Mouse (Mus musculus): Measurements from ENCODE around the gene 4931417E11Rik. TPM values are rescaled to one million over a fixed set of nuclear protein-coding genes. Genes with fewer than 3 reads are reported as not detected.

4931417E11Rik gene
- not detected in 3 replicates for total RNA-seq (2017)

DNA sequence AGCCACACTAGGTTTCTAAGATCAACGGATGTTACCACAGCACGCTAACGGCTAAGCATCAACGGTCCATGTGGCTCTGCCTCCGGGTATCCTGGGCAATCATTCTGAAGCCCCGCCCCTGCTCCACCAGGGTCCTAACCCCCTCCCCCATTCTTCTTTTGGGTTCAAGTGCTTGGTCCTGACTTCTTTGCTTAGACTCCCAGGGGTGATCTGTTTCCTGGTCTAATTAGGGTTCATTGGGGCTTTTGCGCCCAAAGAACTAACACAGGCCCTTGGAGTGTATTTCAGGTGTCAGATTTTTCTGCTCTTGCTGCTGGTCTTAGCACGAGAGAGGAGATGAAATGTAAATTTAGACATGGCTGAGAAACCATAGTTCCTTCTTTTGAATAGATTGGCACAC, at the start of gene 4931417E11Rik:
TSS of gene 4931417E11Rik (minus strand) at position 101 of the 400 bp plus-strand sequence.
- ATAC-seq (replicated peaks; ENCODE audit: insufficient number of reproducible peaks, low FRiP score, low TSS enrichment, poor library complexity, severe bottlenecking), result no peak

DNA sequence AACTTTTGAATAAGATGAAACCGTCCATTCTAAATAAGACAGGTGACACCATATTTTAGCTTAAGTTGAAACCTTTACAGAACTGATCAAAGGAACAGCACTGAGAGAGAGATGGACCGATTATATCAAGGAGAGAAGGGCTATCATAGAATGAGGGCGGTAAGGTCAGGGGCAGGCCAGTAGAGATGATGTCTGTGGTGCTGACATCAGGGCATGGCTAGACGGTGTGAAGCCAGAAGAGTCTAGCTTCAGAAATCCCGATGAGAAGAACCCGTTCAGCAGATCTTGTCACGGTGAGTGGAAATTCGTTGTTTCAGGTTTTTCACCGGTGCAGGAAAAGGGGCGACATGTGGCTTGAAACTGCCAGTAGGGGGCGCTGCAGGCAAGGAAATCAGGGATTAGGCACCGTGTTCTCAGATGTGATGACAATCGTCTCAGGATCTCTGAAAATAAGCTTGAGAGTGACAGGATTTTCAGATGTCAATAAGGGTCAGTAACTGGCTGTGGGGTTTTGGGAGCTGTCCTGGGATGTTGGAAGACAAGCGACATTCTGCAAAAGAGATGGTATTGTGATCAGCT, 48.4 kb upstream of the 4931417E11Rik start:
- ATAC-seq (replicated peaks; ENCODE audit: insufficient number of reproducible peaks, low FRiP score, low TSS enrichment, poor library complexity, severe bottlenecking), result no peak

DNA sequence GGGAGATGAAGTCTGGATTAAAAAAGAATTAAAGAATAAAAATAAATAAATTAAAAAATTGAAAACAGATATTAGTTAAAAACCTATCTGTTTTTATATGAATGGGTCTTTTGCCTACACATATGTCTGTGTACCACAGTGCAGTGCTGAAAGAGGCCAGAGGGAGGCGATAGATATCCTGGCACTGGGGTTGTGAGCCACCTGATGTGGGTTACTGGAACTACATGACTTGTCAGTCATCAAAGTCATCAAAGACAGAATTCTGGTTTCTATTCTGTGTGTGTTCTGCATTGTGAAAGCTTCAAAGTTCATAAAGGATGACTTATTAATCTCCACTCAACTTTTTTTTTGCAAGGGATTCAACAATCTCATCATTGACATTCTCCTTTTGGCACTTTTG, 43.4 kb upstream of the 4931417E11Rik start:
- ATAC-seq (replicated peaks; ENCODE audit: insufficient number of reproducible peaks, low FRiP score, low TSS enrichment, poor library complexity, severe bottlenecking), result no peak

DNA sequence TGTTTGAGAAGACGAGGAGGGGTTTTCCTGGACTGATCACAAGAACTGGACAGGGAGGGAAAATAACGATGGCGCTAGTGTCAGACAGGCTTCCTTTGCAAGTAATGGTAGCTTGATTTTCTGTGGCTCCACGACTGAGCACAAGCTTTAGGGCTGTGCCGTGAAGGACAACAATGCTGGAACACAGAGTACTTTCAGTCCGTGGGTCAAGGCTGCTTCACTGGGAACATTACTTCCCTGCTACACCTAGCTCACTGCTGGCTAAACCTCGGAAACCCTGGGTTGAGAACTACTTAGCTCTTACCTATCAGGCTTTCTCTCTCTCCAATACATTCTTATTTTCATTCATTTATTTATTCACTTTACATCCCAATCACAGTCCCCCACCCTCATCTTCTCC, 30.2 kb upstream of the 4931417E11Rik start:
- no peak for ATAC-seq (replicated peaks; ENCODE audit: insufficient number of reproducible peaks, low FRiP score, low TSS enrichment, poor library complexity, severe bottlenecking)

- ATAC-seq (replicated peaks; ENCODE audit: insufficient number of reproducible peaks, low FRiP score, low TSS enrichment, poor library complexity, severe bottlenecking), result no peak
Measured at GRCm38 (mm10) chr6:73497321-73497720, 27.9 kb upstream of the 4931417E11Rik start.

GRCm38 (mm10) chr6:73490524-73490923, 21.1 kb upstream of the 4931417E11Rik start:
- no peak for ATAC-seq (replicated peaks; ENCODE audit: insufficient number of reproducible peaks, low FRiP score, low TSS enrichment, poor library complexity, severe bottlenecking)

GRCm38 (mm10) chr6:73485616-73486015, 16.1 kb upstream of the 4931417E11Rik start:
- no peak for ATAC-seq (replicated peaks; ENCODE audit: insufficient number of reproducible peaks, low FRiP score, low TSS enrichment, poor library complexity, severe bottlenecking)

- ATAC-seq (replicated peaks; ENCODE audit: insufficient number of reproducible peaks, low FRiP score, low TSS enrichment, poor library complexity, severe bottlenecking), result no peak
Measured at GRCm38 (mm10) chr6:73466084-73466483, 3.4 kb downstream of the 4931417E11Rik start.

DNA sequence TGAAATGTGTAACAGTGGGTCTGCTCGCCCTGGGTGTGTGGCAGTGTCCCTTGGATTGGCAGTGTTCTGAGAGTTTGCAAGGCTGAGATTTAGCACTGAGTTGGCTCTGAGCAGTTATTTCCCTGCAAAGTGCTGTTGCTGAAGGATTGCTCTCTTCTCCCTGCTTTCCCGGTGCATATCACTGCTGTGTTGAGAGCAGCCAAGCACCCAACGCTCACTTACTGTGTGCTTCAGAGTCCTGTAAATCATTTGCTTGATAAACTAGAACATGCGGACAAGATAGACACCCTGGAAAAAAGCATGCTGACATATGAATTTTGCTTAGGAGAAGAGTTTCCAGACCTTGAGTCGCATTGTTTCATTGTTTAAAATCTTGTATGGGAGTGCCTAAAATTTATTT, 6.9 kb downstream of the 4931417E11Rik start:
- no peak for ATAC-seq (replicated peaks; ENCODE audit: insufficient number of reproducible peaks, low FRiP score, low TSS enrichment, poor library complexity, severe bottlenecking)

DNA sequence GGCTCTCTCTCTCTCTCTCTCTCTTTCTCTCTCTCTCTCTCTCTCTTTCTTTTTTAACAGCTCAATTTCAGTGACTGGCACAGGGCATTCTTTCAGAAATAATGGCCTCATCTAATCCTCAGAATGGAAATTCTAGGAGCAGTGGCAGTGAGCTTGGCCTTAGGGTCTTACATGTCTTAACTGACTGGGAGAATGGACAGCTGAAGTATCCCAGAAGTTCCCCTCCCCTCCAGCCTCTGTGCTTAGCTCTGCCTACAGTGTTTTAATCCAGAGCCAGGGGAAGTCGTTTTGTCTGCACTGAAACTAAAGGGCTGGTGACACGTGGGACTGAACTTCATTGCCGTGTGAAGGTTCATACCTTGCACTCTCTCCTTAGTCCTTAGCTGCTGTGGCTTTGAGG, 35.6 kb downstream of the 4931417E11Rik start:
- ATAC-seq (replicated peaks; ENCODE audit: insufficient number of reproducible peaks, low FRiP score, low TSS enrichment, poor library complexity, severe bottlenecking), result no peak

GRCm38 (mm10) chr6:73428618-73429336, 40.7 kb downstream of the 4931417E11Rik start:
- ATAC-seq (replicated peaks; ENCODE audit: insufficient number of reproducible peaks, low FRiP score, low TSS enrichment, poor library complexity, severe bottlenecking), result no peak

GRCm38 (mm10) chr6:73427273-73427812, 42.1 kb downstream of the 4931417E11Rik start:
- ATAC-seq (replicated peaks; ENCODE audit: insufficient number of reproducible peaks, low FRiP score, low TSS enrichment, poor library complexity, severe bottlenecking), result no peak

Other genes starting within 250 kb of the 4931417E11Rik start
- gene Dnah6, start 248.0 kb downstream of the 4931417E11Rik start, total RNA-seq (2017), result 0.10 TPM in 1 of 3 replicates, not detected in the others
- 75.1 to 96.6 TPM (median 85.6 TPM) in 3 replicates for gene Suclg1, start 221.3 kb downstream of the 4931417E11Rik start, total RNA-seq (2017)